8 mouse cellular contexts compared by ENCODE assay signal in genomic region chr5:135400244-135400643, GRCm38 (mm10). TPM values are rescaled to one million over a fixed set of nuclear protein-coding genes. Genes with fewer than 3 reads are reported as not detected.
DNase-seq lines count a peak whose midpoint lies in the region; ATAC-seq lines count a peak whose summit lies in the region.

No protein-coding gene starts in this region.

- peaks cover 2% of the 10 kb centered on the region; the same call in 1 of the 2 replicates for H3K9me3 ChIP-seq in forebrain, embryonic 10.5 days
- no peaks in the 10 kb centered on the region for H3K9me3 ChIP-seq in forebrain, embryonic 15.5 days
- no peaks in the 10 kb centered on the region for H3K9me3 ChIP-seq in hindbrain, embryonic 14.5 days (ENCODE audit: control insufficient read depth, low read length)

- H3K4me2 ChIP-seq in forebrain, embryonic 15.5 days (replicated peaks) = no peak overlapping the region
- H3K4me2 ChIP-seq in hindbrain, embryonic 14.5 days (replicated peaks) = no peak overlapping the region

- H3K4me1 ChIP-seq in forebrain, embryonic 10.5 days = peaks cover 6% of the 10 kb centered on the region; the same call in 1 of the 2 replicates
- no peaks in the 10 kb centered on the region for H3K4me1 ChIP-seq in forebrain, embryonic 15.5 days
- no peaks in the 10 kb centered on the region for H3K4me1 ChIP-seq in hindbrain, embryonic 14.5 days (replicated peaks; ENCODE audit: control insufficient read depth, insufficient read depth, low read length)

- H3K27me3 ChIP-seq in forebrain, embryonic 10.5 days (ENCODE audit: poor library complexity, severe bottlenecking) = 0 out of 2 replicates have a peak, but pooled peaks cover 3% of the 10 kb centered on the region
- H3K27me3 ChIP-seq in forebrain, embryonic 15.5 days = no peaks in the 10 kb centered on the region
- H3K27me3 ChIP-seq in hindbrain, embryonic 14.5 days (ENCODE audit: control insufficient read depth, insufficient read depth, low read length) = no peaks in the 10 kb centered on the region

- WGBS in forebrain, embryonic 10.5 days = 13% methylated on average over 2 of the region's 2 CpGs
- 6% methylated on average over 2 of the region's 2 CpGs for WGBS in forebrain, embryonic 15.5 days
- WGBS in hindbrain, embryonic 14.5 days = 13% methylated on average over 2 of the region's 2 CpGs

- H3K27ac ChIP-seq in forebrain, embryonic 10.5 days = no peak overlapping the region
- H3K27ac ChIP-seq in forebrain, embryonic 15.5 days (replicated peaks) = no peak overlapping the region
- no peak overlapping the region for H3K27ac ChIP-seq in hindbrain, embryonic 14.5 days

- no peak overlapping the region for H3K9ac ChIP-seq in forebrain, embryonic 15.5 days (replicated peaks)
- H3K9ac ChIP-seq in hindbrain, embryonic 14.5 days = no peak overlapping the region

- no peak overlapping the region for H3K4me3 ChIP-seq in forebrain, embryonic 10.5 days
- no peak overlapping the region for H3K4me3 ChIP-seq in forebrain, embryonic 15.5 days
- H3K4me3 ChIP-seq in hindbrain, embryonic 14.5 days (replicated peaks; ENCODE audit: low read length) = no peak overlapping the region

- ATAC-seq in forebrain, embryonic 15.5 days (replicated peaks) = no peak
- ATAC-seq in erythroblast, adult 5-6 weeks (replicated peaks; ENCODE audit: low FRiP score, poor library complexity, severe bottlenecking) = peak; percentile 71
- peak; percentile 57; the same call in 1 of the 2 replicates for ATAC-seq in hindbrain, embryonic 14.5 days (ENCODE audit: low FRiP score)
- peak; percentile 72 for ATAC-seq in megakaryocyte-erythroid progenitor cell, adult 5-6 weeks (replicated peaks; ENCODE audit: low FRiP score, low TSS enrichment, poor library complexity, severe bottlenecking)

- DNase-seq in forebrain, embryonic 10.5 days (ENCODE audit: extremely low spot score, low spot score) = peak; percentile 71
- DNase-seq in adrenal gland, postnatal 4 days (ENCODE audit: low spot score in 2 of 2) = peak; percentile 48 to 83
- DNase-seq in hindbrain, embryonic 14.5 days (ENCODE audit: low spot score) = peak; percentile 91
- DNase-seq in layer of hippocampus, postnatal 36 days = peak; percentile 66 to 76
- DNase-seq in spleen, adult 18-20 months = peak; percentile 53 to 83

- H3K36me3 ChIP-seq in forebrain, embryonic 10.5 days (replicated peaks) = no peaks in the 10 kb centered on the region
- no peaks in the 10 kb centered on the region for H3K36me3 ChIP-seq in forebrain, embryonic 15.5 days
- no peaks in the 10 kb centered on the region for H3K36me3 ChIP-seq in hindbrain, embryonic 14.5 days (replicated peaks; ENCODE audit: control insufficient read depth, insufficient read depth)

RNA-seq across cellular contexts. Expression of gene Pom121, which starts 5.9 kb away (rescaled TPM):
- 19.5 and 20.4 TPM in 2 replicates for polyA plus RNA-seq in forebrain, embryonic 10.5 days (2016; fragmentation: Nextera tagmentation; extraction: Ambion mirVana)
- 13.2 and 13.7 TPM in 2 replicates for polyA plus RNA-seq in forebrain, embryonic 15.5 days (2015; fragmentation: Nextera tagmentation; extraction: Ambion mirVana)
- 10 to 100 TPM; 35.9 to 40.7 TPM for total RNA-seq in adrenal gland, postnatal 4 days (2021)
- 13.8 and 21.3 TPM in 2 replicates for total RNA-seq in erythroblast, adult 5-6 weeks (2015; ENCODE audit: low replicate concordance)
- total RNA-seq in erythroblast, adult 5-6 weeks (2017; ENCODE audit: low replicate concordance) = 2.8 and 4.3 TPM in 2 replicates
- 12.4 and 12.7 TPM in 2 replicates for polyA plus RNA-seq in hindbrain, embryonic 14.5 days (2014; fragmentation: Nextera tagmentation; extraction: Ambion mirVana)
- total RNA-seq in layer of hippocampus, postnatal 36 days (2021) = 10 to 100 TPM; 48.8 to 51.1 TPM
- 83.2 and 90.6 TPM in 2 replicates for total RNA-seq in megakaryocyte-erythroid progenitor cell, adult 5-6 weeks (2014; fragmentation: Nextera tagmentation)
- total RNA-seq in megakaryocyte-erythroid progenitor cell, adult 5-6 weeks (2017) = 10.4 and 11.1 TPM in 2 replicates

RNA-seq across cellular contexts. Expression of gene Nsun5, which starts 30.5 kb away (rescaled TPM):
- 49.7 and 51.2 TPM in 2 replicates for polyA plus RNA-seq in forebrain, embryonic 10.5 days (2016; fragmentation: Nextera tagmentation; extraction: Ambion mirVana)
- polyA plus RNA-seq in forebrain, embryonic 15.5 days (2015; fragmentation: Nextera tagmentation; extraction: Ambion mirVana) = 40.3 and 40.7 TPM in 2 replicates
- 10 to 100 TPM; 23.9 to 24.9 TPM for total RNA-seq in adrenal gland, postnatal 4 days (2021)
- 0.77 and 4.6 TPM in 2 replicates for total RNA-seq in erythroblast, adult 5-6 weeks (2015; ENCODE audit: low replicate concordance)
- total RNA-seq in erythroblast, adult 5-6 weeks (2017; ENCODE audit: low replicate concordance) = 1.7 and 3.2 TPM in 2 replicates
- polyA plus RNA-seq in hindbrain, embryonic 14.5 days (2014; fragmentation: Nextera tagmentation; extraction: Ambion mirVana) = 21.1 and 21.9 TPM in 2 replicates
- total RNA-seq in layer of hippocampus, postnatal 36 days (2021) = 10 to 100 TPM; 18.8 to 25.9 TPM
- 36.6 and 54.3 TPM in 2 replicates for total RNA-seq in megakaryocyte-erythroid progenitor cell, adult 5-6 weeks (2014; fragmentation: Nextera tagmentation)
- 29.7 and 32.5 TPM in 2 replicates for total RNA-seq in megakaryocyte-erythroid progenitor cell, adult 5-6 weeks (2017)

RNA-seq across cellular contexts. Expression of gene Trim50, which starts 47.1 kb away (rescaled TPM):
- polyA plus RNA-seq in forebrain, embryonic 10.5 days (2016; fragmentation: Nextera tagmentation; extraction: Ambion mirVana) = not detected in 2 replicates
- not detected in 2 replicates for polyA plus RNA-seq in forebrain, embryonic 15.5 days (2015; fragmentation: Nextera tagmentation; extraction: Ambion mirVana)
- total RNA-seq in adrenal gland, postnatal 4 days (2021) = under 1 TPM in 1 of 2 experiments, not detected in 1; 0.20 TPM
- total RNA-seq in erythroblast, adult 5-6 weeks (2015; ENCODE audit: low replicate concordance) = not detected in 2 replicates
- total RNA-seq in erythroblast, adult 5-6 weeks (2017; ENCODE audit: low replicate concordance) = not detected in 2 replicates
- not detected in 2 replicates for polyA plus RNA-seq in hindbrain, embryonic 14.5 days (2014; fragmentation: Nextera tagmentation; extraction: Ambion mirVana)
- not detected for total RNA-seq in layer of hippocampus, postnatal 36 days (2021)
- not detected in 2 replicates for total RNA-seq in megakaryocyte-erythroid progenitor cell, adult 5-6 weeks (2014; fragmentation: Nextera tagmentation)
- total RNA-seq in megakaryocyte-erythroid progenitor cell, adult 5-6 weeks (2017) = not detected in 2 replicates

RNA-seq across cellular contexts. Expression of gene Fkbp6, which starts 50.4 kb away (rescaled TPM):
- polyA plus RNA-seq in forebrain, embryonic 10.5 days (2016; fragmentation: Nextera tagmentation; extraction: Ambion mirVana) = 0.22 TPM in 1 of 2 replicates, not detected in the other
- polyA plus RNA-seq in forebrain, embryonic 15.5 days (2015; fragmentation: Nextera tagmentation; extraction: Ambion mirVana) = 0.18 TPM in 1 of 2 replicates, not detected in the other
- total RNA-seq in adrenal gland, postnatal 4 days (2021) = under 1 TPM; 0.23 to 0.48 TPM
- not detected in 2 replicates for total RNA-seq in erythroblast, adult 5-6 weeks (2015; ENCODE audit: low replicate concordance)
- not detected in 2 replicates for total RNA-seq in erythroblast, adult 5-6 weeks (2017; ENCODE audit: low replicate concordance)
- polyA plus RNA-seq in hindbrain, embryonic 14.5 days (2014; fragmentation: Nextera tagmentation; extraction: Ambion mirVana) = 0.24 TPM in 1 of 2 replicates, not detected in the other
- not detected for total RNA-seq in layer of hippocampus, postnatal 36 days (2021)
- 0.57 and 2.0 TPM in 2 replicates for total RNA-seq in megakaryocyte-erythroid progenitor cell, adult 5-6 weeks (2014; fragmentation: Nextera tagmentation)
- not detected in 2 replicates for total RNA-seq in megakaryocyte-erythroid progenitor cell, adult 5-6 weeks (2017)
